Mouse (Mus musculus): ENCODE results near the gene Tmem145. TPM values are rescaled to one million over a fixed set of nuclear protein-coding genes. Genes with fewer than 3 reads are reported as not detected.

The Tmem145 gene
- total and polyA plus RNA-seq, 2 experiments from 2014 or later, result 88.3 to 106 TPM

DNA sequence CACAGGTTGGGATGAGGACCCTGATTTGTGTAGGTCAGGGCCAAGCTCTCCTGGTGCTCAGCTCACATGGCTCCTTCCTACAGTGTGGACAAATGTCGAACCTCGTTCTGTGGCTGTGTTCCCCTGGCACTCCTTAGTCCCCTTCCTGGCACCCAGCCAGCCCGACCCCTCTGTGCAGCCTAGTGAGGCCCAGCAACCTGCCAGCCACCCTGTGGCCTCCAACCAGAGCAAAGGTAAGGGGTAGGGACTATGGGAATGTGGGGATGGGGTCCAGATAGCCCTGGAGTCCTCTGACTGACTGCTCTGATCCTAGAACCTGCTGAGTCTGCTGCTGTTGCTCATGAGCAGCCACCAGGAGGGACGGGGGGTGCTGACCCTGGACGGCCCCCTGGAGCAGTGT is 21.1 kb upstream of the Tmem145 start:
- peaks cover 44% of the 10 kb centered on the region for H3K36me3 ChIP-seq (ENCODE audit: insufficient read depth, low read length)
- no peak overlapping the region for H3K27ac ChIP-seq
- H3K9ac ChIP-seq (replicated peaks; ENCODE audit: low read length), result peak overlapping the region; percentile 79; the same call in 1 of the 2 replicates
- peaks cover 30% of the 10 kb centered on the region for H3K4me1 ChIP-seq (ENCODE audit: insufficient read depth, low read length)
- 54% methylated on average over 5 of the region's 5 CpGs for WGBS
- no peaks in the 10 kb centered on the region for H3K27me3 ChIP-seq (ENCODE audit: insufficient read depth, low read length)
- H3K9me3 ChIP-seq (ENCODE audit: low read length), result no peaks in the 10 kb centered on the region
- H3K4me3 ChIP-seq (ENCODE audit: low read length), result no peak overlapping the region
- H3K4me2 ChIP-seq (ENCODE audit: low read depth, low read length), result peak overlapping the region; percentile 92
- peak; percentile 13 for DNase-seq (ENCODE audit: low spot score)
- TF ChIP-seq CTCF (IDR thresholded peaks at IDR 0.05; ENCODE audit: low read depth), result no peak
- no peak for ATAC-seq

GRCm38 (mm10) chr7:25285511-25286238 is 20.2 kb upstream of the Tmem145 start:
- 86% methylated on average over 20 of the region's 20 CpGs for WGBS

GRCm38 (mm10) chr7:25286989-25287388 is 18.9 kb upstream of the Tmem145 start:
- Histone ChIP-seq H3K4me2 (ENCODE audit: low read depth, low read length) (no peak overlapping the region), H3K9ac (replicated peaks; ENCODE audit: low read length) (no peak overlapping the region), H3K36me3 (ENCODE audit: insufficient read depth, low read length) (peaks cover 66% of the 10 kb centered on the region), H3K27me3 (ENCODE audit: insufficient read depth, low read length) (no peaks in the 10 kb centered on the region), H3K27ac (no peak overlapping the region), H3K9me3 (ENCODE audit: low read length) (no peaks in the 10 kb centered on the region), H3K4me3 (ENCODE audit: low read length) (no peak overlapping the region), H3K4me1 (ENCODE audit: insufficient read depth, low read length) (peaks cover 12% of the 10 kb centered on the region)
- 79% methylated on average over 8 of the region's 8 CpGs for WGBS
- ATAC-seq, result no peak
- peak; percentile 49 for TF ChIP-seq CTCF (IDR thresholded peaks at IDR 0.05; ENCODE audit: low read depth)
- DNase-seq (ENCODE audit: low spot score), result no peak

More at GRCm38 (mm10) chr7:25285511-25286238, 20.2 kb upstream of the Tmem145 start:
- Histone ChIP-seq H3K9ac (replicated peaks; ENCODE audit: low read length) (no peak overlapping the region), H3K4me1 (ENCODE audit: insufficient read depth, low read length) (peaks cover 21% of the 10 kb centered on the region), H3K4me2 (ENCODE audit: low read depth, low read length) (no peak overlapping the region), H3K27ac (no peak overlapping the region), H3K9me3 (ENCODE audit: low read length) (no peaks in the 10 kb centered on the region), H3K4me3 (ENCODE audit: low read length) (no peak overlapping the region), H3K36me3 (ENCODE audit: insufficient read depth, low read length) (peaks cover 53% of the 10 kb centered on the region), H3K27me3 (ENCODE audit: insufficient read depth, low read length) (no peaks in the 10 kb centered on the region)
- no peak for ATAC-seq
- no peak for TF ChIP-seq CTCF (IDR thresholded peaks at IDR 0.05; ENCODE audit: low read depth)
- no peak for DNase-seq (ENCODE audit: low spot score)

- H3K9me3 ChIP-seq (ENCODE audit: low read length), result no peaks in the 10 kb centered on the region
- H3K27ac ChIP-seq, result no peak overlapping the region
- peaks cover 12% of the 10 kb centered on the region for H3K4me1 ChIP-seq (ENCODE audit: insufficient read depth, low read length)
- no peak overlapping the region for H3K9ac ChIP-seq (replicated peaks; ENCODE audit: low read length)
- DNase-seq (ENCODE audit: low spot score), result no peak
- no peaks in the 10 kb centered on the region for H3K27me3 ChIP-seq (ENCODE audit: insufficient read depth, low read length)
- no peak overlapping the region for H3K4me2 ChIP-seq (ENCODE audit: low read depth, low read length)
- no peak overlapping the region for H3K4me3 ChIP-seq (ENCODE audit: low read length)
- H3K36me3 ChIP-seq (ENCODE audit: insufficient read depth, low read length), result peaks cover 73% of the 10 kb centered on the region
- 93% methylated on average over 12 of the region's 12 CpGs for WGBS
- no peak for ATAC-seq
- TF ChIP-seq CTCF (IDR thresholded peaks at IDR 0.05; ENCODE audit: low read depth), result no peak
Measured at GRCm38 (mm10) chr7:25288011-25288410, 17.9 kb upstream of the Tmem145 start.

DNA sequence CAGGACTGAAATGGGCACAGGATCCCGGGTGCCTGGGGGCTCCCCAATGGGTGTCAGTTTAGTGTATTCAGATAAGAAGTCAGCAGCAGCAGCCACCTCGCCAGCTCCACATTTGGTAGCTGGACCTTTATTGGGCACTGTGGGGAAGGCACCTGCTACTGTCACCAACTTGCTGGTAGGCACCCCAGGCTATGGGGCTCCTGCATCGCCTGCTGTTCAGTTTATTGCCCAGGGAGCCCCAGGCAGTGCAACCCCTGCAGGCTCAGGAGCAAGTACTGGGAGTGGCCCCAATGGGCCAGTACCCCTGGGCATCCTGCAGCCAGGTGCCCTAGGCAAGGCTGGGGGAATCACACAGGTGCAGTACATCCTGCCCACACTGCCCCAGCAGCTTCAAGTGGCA is 17.2 kb upstream of the Tmem145 start:
- Histone ChIP-seq H3K4me2 (ENCODE audit: low read depth, low read length) (no peak overlapping the region), H3K9ac (replicated peaks; ENCODE audit: low read length) (no peak overlapping the region), H3K27me3 (ENCODE audit: insufficient read depth, low read length) (no peaks in the 10 kb centered on the region), H3K27ac (no peak overlapping the region), H3K4me1 (ENCODE audit: insufficient read depth, low read length) (peaks cover 12% of the 10 kb centered on the region; the same call in 1 of the 2 replicates), H3K9me3 (ENCODE audit: low read length) (no peaks in the 10 kb centered on the region), H3K36me3 (ENCODE audit: insufficient read depth, low read length) (peaks cover 79% of the 10 kb centered on the region), H3K4me3 (ENCODE audit: low read length) (no peak overlapping the region)
- DNase-seq (ENCODE audit: low spot score) (no peak), ATAC-seq (no peak)
- no peak for TF ChIP-seq CTCF (IDR thresholded peaks at IDR 0.05; ENCODE audit: low read depth)
- WGBS, result 86% methylated on average over 3 of the region's 3 CpGs

GRCm38 (mm10) chr7:25289925-25290324 is 16.0 kb upstream of the Tmem145 start:
- TF ChIP-seq CTCF (IDR thresholded peaks at IDR 0.05; ENCODE audit: low read depth), result peak; percentile 42; the same call in 1 of the 2 replicates
- Histone ChIP-seq H3K36me3 (ENCODE audit: insufficient read depth, low read length) (peaks cover 87% of the 10 kb centered on the region), H3K27ac (no peak overlapping the region), H3K27me3 (ENCODE audit: insufficient read depth, low read length) (no peaks in the 10 kb centered on the region), H3K4me1 (ENCODE audit: insufficient read depth, low read length) (peaks cover 2% of the 10 kb centered on the region; the same call in 1 of the 2 replicates), H3K9ac (replicated peaks; ENCODE audit: low read length) (no peak overlapping the region), H3K4me2 (ENCODE audit: low read depth, low read length) (no peak overlapping the region), H3K4me3 (ENCODE audit: low read length) (no peak overlapping the region), H3K9me3 (ENCODE audit: low read length) (no peaks in the 10 kb centered on the region)
- ATAC-seq (no peak), DNase-seq (ENCODE audit: low spot score) (no peak)
- 90% methylated on average over 3 of the region's 3 CpGs for WGBS

- Histone ChIP-seq H3K4me2 (ENCODE audit: low read depth, low read length) (no peak overlapping the region), H3K9ac (replicated peaks; ENCODE audit: low read length) (no peak overlapping the region), H3K9me3 (ENCODE audit: low read length) (no peaks in the 10 kb centered on the region), H3K27ac (no peak overlapping the region), H3K4me3 (ENCODE audit: low read length) (no peak overlapping the region), H3K4me1 (ENCODE audit: insufficient read depth, low read length) (no peaks in the 10 kb centered on the region), H3K27me3 (ENCODE audit: insufficient read depth, low read length) (no peaks in the 10 kb centered on the region), H3K36me3 (ENCODE audit: insufficient read depth, low read length) (peaks cover 91% of the 10 kb centered on the region)
- WGBS, result 95% methylated on average over 1 of the region's 1 CpGs
- no peak for TF ChIP-seq CTCF (IDR thresholded peaks at IDR 0.05; ENCODE audit: low read depth)
- no peak for ATAC-seq
- DNase-seq (ENCODE audit: low spot score), result no peak
Measured at GRCm38 (mm10) chr7:25290463-25290862, 15.4 kb upstream of the Tmem145 start.
